Comparison of ENCODE assay signal across 19 mouse cellular contexts in the genomic region with DNA sequence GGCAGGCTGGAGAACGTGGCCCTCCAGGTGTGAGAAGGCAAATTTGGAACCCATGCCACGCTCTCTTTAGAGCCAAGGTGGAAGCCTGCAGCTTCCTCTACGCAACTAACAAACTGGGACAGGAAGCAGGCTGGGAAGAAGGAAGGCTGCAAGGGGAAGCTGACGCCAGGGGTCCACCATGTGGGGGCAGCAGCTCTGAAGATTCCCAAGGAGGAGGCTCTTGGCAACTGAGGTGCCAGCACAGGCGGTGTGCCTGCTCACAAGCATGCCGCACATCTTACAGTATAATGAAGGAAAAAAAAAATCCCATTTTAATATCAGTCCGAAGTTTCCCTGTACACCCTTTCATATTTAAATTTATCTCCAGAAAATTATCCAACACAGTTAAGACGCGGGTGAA.
DNase-seq lines count a peak whose midpoint lies in the region; ATAC-seq and TF ChIP-seq lines count a peak whose summit lies in the region.
"Had no signal": no experiment of that assay in that cellular context is flagged by ENCODE, and none has a peak within 500 bp of the region (broad histone marks: within the 10 kb centered on the region; RNA-seq: fewer than 3 reads in every experiment).

No protein-coding gene starts in this region.

- H3K4me1 ChIP-seq in forebrain, embryonic 14.5 days (ENCODE audit: control insufficient read depth, insufficient read depth, low read length), result no peaks in the 10 kb centered on the region; the same call in 1 of the 2 replicates
- 0 out of 2 replicates have a peak, but pooled peaks cover 9% of the 10 kb centered on the region for H3K4me1 ChIP-seq in forebrain, embryonic 13.5 days
- no peaks in the 10 kb centered on the region for H3K4me1 ChIP-seq in ES-Bruce4 (ENCODE audit: control insufficient read depth, insufficient read depth, low read length)
- H3K4me1 ChIP-seq in hindbrain, postnatal 0 days (ENCODE audit: insufficient read depth, low read length), result peaks cover 5% of the 10 kb centered on the region; the same call in 1 of the 2 replicates
- H3K4me1 ChIP-seq: liver, embryonic 13.5 days had no signal

- no peak overlapping the region for H3K27ac ChIP-seq in forebrain, embryonic 14.5 days (ENCODE audit: low read depth, low read length)
- no peak overlapping the region for H3K27ac ChIP-seq in forebrain, embryonic 13.5 days
- no peak overlapping the region for H3K27ac ChIP-seq in ES-Bruce4 (ENCODE audit: insufficient read depth, low read length)
- H3K27ac ChIP-seq in hindbrain, postnatal 0 days, result no peak overlapping the region
- H3K27ac ChIP-seq: heart, adult 2 months; limb, embryonic 12.5 days; liver, embryonic 13.5 days; lung, embryonic 15.5 days; macrophage had no signal

- no peak overlapping the region for H3K4me2 ChIP-seq in forebrain, embryonic 14.5 days (ENCODE audit: low read length)
- no peak overlapping the region for H3K4me2 ChIP-seq in forebrain, embryonic 13.5 days
- H3K4me2 ChIP-seq in hindbrain, postnatal 0 days (ENCODE audit: low read depth, low read length), result peak overlapping the region; percentile 22; the same call in 1 of the 2 replicates
- H3K4me2 ChIP-seq: limb, embryonic 12.5 days; liver, embryonic 13.5 days; lung, embryonic 15.5 days; neural tube, embryonic 13.5 days had no signal

- no peak for TF ChIP-seq POLR2A in ES-Bruce4 (IDR thresholded peaks at IDR 0.05; ENCODE audit: insufficient read depth, low read length)

- H3K9me3 ChIP-seq in forebrain, embryonic 14.5 days (replicated peaks; ENCODE audit: control insufficient read depth, low read length), result no peaks in the 10 kb centered on the region
- H3K9me3 ChIP-seq in forebrain, embryonic 13.5 days (replicated peaks), result no peaks in the 10 kb centered on the region
- H3K9me3 ChIP-seq in ES-Bruce4 (replicated peaks; ENCODE audit: control insufficient read depth, insufficient read depth, low read length, poor library complexity, severe bottlenecking), result no peaks in the 10 kb centered on the region
- no peaks in the 10 kb centered on the region for H3K9me3 ChIP-seq in hindbrain, postnatal 0 days (ENCODE audit: low read length)
- H3K9me3 ChIP-seq: limb, embryonic 12.5 days; liver, embryonic 13.5 days; lung, embryonic 15.5 days; neural tube, embryonic 13.5 days had no signal

- peak; percentile 1 for TF ChIP-seq CTCF in ES-Bruce4 (IDR thresholded peaks at IDR 0.05; ENCODE audit: low read depth, low read length)
- peak; percentile 29 for TF ChIP-seq CTCF in hindbrain, postnatal 0 days (IDR thresholded peaks at IDR 0.05; ENCODE audit: low read depth)

- no peak for TF ChIP-seq EP300 in ES-Bruce4 (IDR thresholded peaks at IDR 0.05; ENCODE audit: insufficient read depth, low read depth, low read length)

- H3K9ac ChIP-seq in forebrain, embryonic 14.5 days (ENCODE audit: low read length), result no peak overlapping the region
- no peak overlapping the region for H3K9ac ChIP-seq in forebrain, embryonic 13.5 days
- H3K9ac ChIP-seq in ES-Bruce4 (ENCODE audit: low read depth, poor library complexity, severe bottlenecking), result no peak overlapping the region
- no peak overlapping the region for H3K9ac ChIP-seq in hindbrain, postnatal 0 days (replicated peaks; ENCODE audit: low read length)
- H3K9ac ChIP-seq: limb, embryonic 12.5 days; liver, embryonic 13.5 days; lung, embryonic 15.5 days; neural tube, embryonic 13.5 days had no signal

- no peaks in the 10 kb centered on the region for H3K36me3 ChIP-seq in forebrain, embryonic 14.5 days (ENCODE audit: control insufficient read depth, insufficient read depth, low read length)
- H3K36me3 ChIP-seq in forebrain, embryonic 13.5 days (ENCODE audit: poor library complexity, severe bottlenecking), result no peaks in the 10 kb centered on the region
- no peaks in the 10 kb centered on the region for H3K36me3 ChIP-seq in ES-Bruce4 (ENCODE audit: control insufficient read depth, insufficient read depth, low read length, poor library complexity, severe bottlenecking)
- H3K36me3 ChIP-seq in hindbrain, postnatal 0 days (ENCODE audit: insufficient read depth, low read length), result no peaks in the 10 kb centered on the region
- H3K36me3 ChIP-seq: limb, embryonic 12.5 days; liver, embryonic 13.5 days; lung, embryonic 15.5 days; neural tube, embryonic 13.5 days had no signal

- H3K4me3 ChIP-seq in forebrain, embryonic 14.5 days (ENCODE audit: low read depth, low read length), result no peak overlapping the region
- H3K4me3 ChIP-seq in forebrain, embryonic 13.5 days, result no peak overlapping the region
- no peak overlapping the region for H3K4me3 ChIP-seq in ES-Bruce4 (ENCODE audit: low read depth, low read length)
- no peak overlapping the region for H3K4me3 ChIP-seq in hindbrain, postnatal 0 days (ENCODE audit: low read length)
- H3K4me3 ChIP-seq: heart, adult 2 months; limb, embryonic 12.5 days; liver, embryonic 13.5 days; lung, embryonic 15.5 days; neural tube, embryonic 13.5 days had no signal

- H3K27me3 ChIP-seq in forebrain, embryonic 14.5 days (replicated peaks; ENCODE audit: control insufficient read depth, insufficient read depth, low read length), result no peaks in the 10 kb centered on the region
- peaks cover 25% of the 10 kb centered on the region; the same call in 1 of the 2 replicates for H3K27me3 ChIP-seq in forebrain, embryonic 13.5 days
- no peaks in the 10 kb centered on the region for H3K27me3 ChIP-seq in ES-Bruce4 (ENCODE audit: control insufficient read depth, insufficient read depth, low read length, poor library complexity, severe bottlenecking)
- H3K27me3 ChIP-seq in hindbrain, postnatal 0 days (ENCODE audit: insufficient read depth, low read length), result no peaks in the 10 kb centered on the region

- ATAC-seq in forebrain, embryonic 14.5 days, result no peak
- no peak for ATAC-seq in forebrain, embryonic 13.5 days
- ATAC-seq in hindbrain, postnatal 0 days, result no peak

- peak; percentile 47 for DNase-seq in forebrain, embryonic 14.5 days (ENCODE audit: low spot score)
- peak; percentile 18 to 25 for DNase-seq in layer of hippocampus, adult 18-20 months (ENCODE audit: low spot score in 2 of 2)
- DNase-seq in layer of hippocampus, postnatal 36 days, result no peak
- DNase-seq in hindbrain, postnatal 0 days (ENCODE audit: low spot score), result no peak
- DNase-seq in ovary, postnatal 10 days (ENCODE audit: low spot score), result no peak
- DNase-seq in embryo, embryonic 10.5 days (ENCODE audit: low spot score), result no peak
- DNase-seq: cerebellum, postnatal 14 days; gastrocnemius, postnatal 10 days; heart, adult 2 months; kidney, adult 8-10 months; kidney, postnatal 4 days; liver, embryonic 13.5 days; retina, postnatal 1 day had no signal

- WGBS in forebrain, embryonic 14.5 days, result 59% methylated on average over 9 of the region's 9 CpGs
- 68% methylated on average over 9 of the region's 9 CpGs for WGBS in forebrain, embryonic 13.5 days
- 35% methylated on average over 9 of the region's 9 CpGs for WGBS in hindbrain, postnatal 0 days

Comparison
In these comparisons a context has a peak if more than half of its experiments do, and no peak if none do; other contexts are left out.
1. DNase-seq: peak in forebrain, embryonic 14.5 days (single experiment) and layer of hippocampus, adult 18-20 months (2 of 2); none in layer of hippocampus, postnatal 36 days (0 of 2), hindbrain, postnatal 0 days (single experiment), ovary, postnatal 10 days (single experiment) and embryo, embryonic 10.5 days (single experiment).